Mouse (Mus musculus): ENCODE data around the gene Kdm5a. TPM values are rescaled to one million over a fixed set of nuclear protein-coding genes. Genes with fewer than 3 reads are reported as not detected.

The Kdm5a gene
- polyA plus RNA-seq, 1 experiment from 2014 or later, result 57.4 TPM

GRCm38 (mm10) chr6:120392811-120393210, 28.9 kb downstream of the Kdm5a start:
- no peak overlapping the region for H3K4me3 ChIP-seq (ENCODE audit: low read depth, low read length)
- H3K36me3 ChIP-seq (ENCODE audit: control insufficient read depth, insufficient read depth, low read length), result peaks cover 13% of the 10 kb centered on the region
- no peaks in the 10 kb centered on the region for H3K27me3 ChIP-seq (ENCODE audit: control insufficient read depth, insufficient read depth, low read length)
- H3K9me3 ChIP-seq (ENCODE audit: control insufficient read depth, low read length), result no peaks in the 10 kb centered on the region
- H3K4me2 ChIP-seq (replicated peaks; ENCODE audit: low read depth, low read length), result no peak overlapping the region
- DNase-seq (ENCODE audit: low spot score) (no peak), ATAC-seq (ENCODE audit: low FRiP score) (no peak)
- H3K27ac ChIP-seq (ENCODE audit: low read depth, low read length), result no peak overlapping the region
- no peak overlapping the region for H3K9ac ChIP-seq (ENCODE audit: low read depth, low read length)
- H3K4me1 ChIP-seq (replicated peaks; ENCODE audit: control insufficient read depth, insufficient read depth, low read length), result no peaks in the 10 kb centered on the region
- 95% methylated on average over 2 of the region's 2 CpGs for WGBS

- Histone ChIP-seq H3K9ac (ENCODE audit: low read depth, low read length) (no peak overlapping the region), H3K4me2 (replicated peaks; ENCODE audit: low read depth, low read length) (no peak overlapping the region), H3K27me3 (ENCODE audit: control insufficient read depth, insufficient read depth, low read length) (no peaks in the 10 kb centered on the region), H3K27ac (ENCODE audit: low read depth, low read length) (no peak overlapping the region), H3K9me3 (ENCODE audit: control insufficient read depth, low read length) (no peaks in the 10 kb centered on the region), H3K4me3 (ENCODE audit: low read depth, low read length) (no peak overlapping the region), H3K36me3 (ENCODE audit: control insufficient read depth, insufficient read depth, low read length) (peaks cover 10% of the 10 kb centered on the region; the same call in 1 of the 2 replicates), H3K4me1 (replicated peaks; ENCODE audit: control insufficient read depth, insufficient read depth, low read length) (no peaks in the 10 kb centered on the region)
- ATAC-seq (ENCODE audit: low FRiP score), result no peak
- WGBS, result 93% methylated on average over 5 of the region's 5 CpGs
- DNase-seq (ENCODE audit: low spot score), result no peak
Observed at GRCm38 (mm10) chr6:120395622-120396345, 31.9 kb downstream of the Kdm5a start.

GRCm38 (mm10) chr6:120403936-120404335, 40.0 kb downstream of the Kdm5a start:
- Histone ChIP-seq H3K4me3 (ENCODE audit: low read depth, low read length) (no peak overlapping the region), H3K9me3 (ENCODE audit: control insufficient read depth, low read length) (no peaks in the 10 kb centered on the region), H3K4me2 (replicated peaks; ENCODE audit: low read depth, low read length) (no peak overlapping the region), H3K4me1 (replicated peaks; ENCODE audit: control insufficient read depth, insufficient read depth, low read length) (no peaks in the 10 kb centered on the region), H3K36me3 (ENCODE audit: control insufficient read depth, insufficient read depth, low read length) (peaks cover 3% of the 10 kb centered on the region; the same call in 1 of the 2 replicates), H3K27me3 (ENCODE audit: control insufficient read depth, insufficient read depth, low read length) (no peaks in the 10 kb centered on the region), H3K9ac (ENCODE audit: low read depth, low read length) (no peak overlapping the region), H3K27ac (ENCODE audit: low read depth, low read length) (no peak overlapping the region)
- DNase-seq (ENCODE audit: low spot score) (no peak), ATAC-seq (ENCODE audit: low FRiP score) (no peak)
- 90% methylated on average over 1 of the region's 1 CpGs for WGBS

- H3K9me3 ChIP-seq (ENCODE audit: control insufficient read depth, low read length), result no peaks in the 10 kb centered on the region
- no peak overlapping the region for H3K27ac ChIP-seq (ENCODE audit: low read depth, low read length)
- no peaks in the 10 kb centered on the region for H3K4me1 ChIP-seq (replicated peaks; ENCODE audit: control insufficient read depth, insufficient read depth, low read length)
- 0 out of 2 replicates have a peak, but pooled peaks cover 4% of the 10 kb centered on the region for H3K36me3 ChIP-seq (ENCODE audit: control insufficient read depth, insufficient read depth, low read length)
- no peak overlapping the region for H3K4me2 ChIP-seq (replicated peaks; ENCODE audit: low read depth, low read length)
- no peak for ATAC-seq (ENCODE audit: low FRiP score)
- no peak overlapping the region for H3K9ac ChIP-seq (ENCODE audit: low read depth, low read length)
- 96% methylated on average over 3 of the region's 3 CpGs for WGBS
- H3K4me3 ChIP-seq (ENCODE audit: low read depth, low read length), result no peak overlapping the region
- DNase-seq (ENCODE audit: low spot score), result no peak
- H3K27me3 ChIP-seq (ENCODE audit: control insufficient read depth, insufficient read depth, low read length), result no peaks in the 10 kb centered on the region
Observed at GRCm38 (mm10) chr6:120438161-120438560, 74.2 kb downstream of the Kdm5a start.

GRCm38 (mm10) chr6:120442171-120442749, 78.3 kb downstream of the Kdm5a start:
- no peak overlapping the region for H3K4me3 ChIP-seq (ENCODE audit: low read depth, low read length)
- 0 out of 2 replicates have a peak, but pooled peaks cover 4% of the 10 kb centered on the region for H3K36me3 ChIP-seq (ENCODE audit: control insufficient read depth, insufficient read depth, low read length)
- H3K27ac ChIP-seq (ENCODE audit: low read depth, low read length), result no peak overlapping the region
- no peaks in the 10 kb centered on the region for H3K9me3 ChIP-seq (ENCODE audit: control insufficient read depth, low read length)
- 92% methylated on average over 4 of the region's 4 CpGs for WGBS
- no peak overlapping the region for H3K4me2 ChIP-seq (replicated peaks; ENCODE audit: low read depth, low read length)
- DNase-seq (ENCODE audit: low spot score), result no peak
- H3K27me3 ChIP-seq (ENCODE audit: control insufficient read depth, insufficient read depth, low read length), result no peaks in the 10 kb centered on the region
- no peak overlapping the region for H3K9ac ChIP-seq (ENCODE audit: low read depth, low read length)
- no peaks in the 10 kb centered on the region for H3K4me1 ChIP-seq (replicated peaks; ENCODE audit: control insufficient read depth, insufficient read depth, low read length)
- no peak for ATAC-seq (ENCODE audit: low FRiP score)

GRCm38 (mm10) chr6:120443363-120444355, 79.7 kb downstream of the Kdm5a start:
- H3K4me1 ChIP-seq (replicated peaks; ENCODE audit: control insufficient read depth, insufficient read depth, low read length), result no peaks in the 10 kb centered on the region
- H3K36me3 ChIP-seq (ENCODE audit: control insufficient read depth, insufficient read depth, low read length), result 0 out of 2 replicates have a peak, but pooled peaks cover 4% of the 10 kb centered on the region
- DNase-seq (ENCODE audit: low spot score) (no peak), ATAC-seq (ENCODE audit: low FRiP score) (no peak)
- no peak overlapping the region for H3K27ac ChIP-seq (ENCODE audit: low read depth, low read length)
- no peak overlapping the region for H3K9ac ChIP-seq (ENCODE audit: low read depth, low read length)
- H3K9me3 ChIP-seq (ENCODE audit: control insufficient read depth, low read length), result no peaks in the 10 kb centered on the region
- H3K27me3 ChIP-seq (ENCODE audit: control insufficient read depth, insufficient read depth, low read length), result no peaks in the 10 kb centered on the region
- WGBS, result 91% methylated on average over 14 of the region's 14 CpGs
- no peak overlapping the region for H3K4me2 ChIP-seq (replicated peaks; ENCODE audit: low read depth, low read length)
- H3K4me3 ChIP-seq (ENCODE audit: low read depth, low read length), result no peak overlapping the region

GRCm38 (mm10) chr6:120450208-120450607, 86.3 kb downstream of the Kdm5a start:
- Histone ChIP-seq H3K4me2 (replicated peaks; ENCODE audit: low read depth, low read length) (no peak overlapping the region), H3K27ac (ENCODE audit: low read depth, low read length) (no peak overlapping the region), H3K27me3 (ENCODE audit: control insufficient read depth, insufficient read depth, low read length) (no peaks in the 10 kb centered on the region), H3K36me3 (ENCODE audit: control insufficient read depth, insufficient read depth, low read length) (no peaks in the 10 kb centered on the region), H3K9ac (ENCODE audit: low read depth, low read length) (no peak overlapping the region), H3K9me3 (ENCODE audit: control insufficient read depth, low read length) (no peaks in the 10 kb centered on the region), H3K4me3 (ENCODE audit: low read depth, low read length) (no peak overlapping the region), H3K4me1 (replicated peaks; ENCODE audit: control insufficient read depth, insufficient read depth, low read length) (no peaks in the 10 kb centered on the region)
- ATAC-seq (ENCODE audit: low FRiP score) (no peak), DNase-seq (ENCODE audit: low spot score) (no peak)
- WGBS, result 90% methylated on average over 3 of the region's 3 CpGs

- Histone ChIP-seq H3K4me2 (replicated peaks; ENCODE audit: low read depth, low read length) (no peak overlapping the region), H3K4me1 (replicated peaks; ENCODE audit: control insufficient read depth, insufficient read depth, low read length) (no peaks in the 10 kb centered on the region), H3K9me3 (ENCODE audit: control insufficient read depth, low read length) (no peaks in the 10 kb centered on the region), H3K9ac (ENCODE audit: low read depth, low read length) (no peak overlapping the region), H3K36me3 (ENCODE audit: control insufficient read depth, insufficient read depth, low read length) (no peaks in the 10 kb centered on the region), H3K4me3 (ENCODE audit: low read depth, low read length) (no peak overlapping the region), H3K27ac (ENCODE audit: low read depth, low read length) (no peak overlapping the region), H3K27me3 (ENCODE audit: control insufficient read depth, insufficient read depth, low read length) (no peaks in the 10 kb centered on the region)
- DNase-seq (ENCODE audit: low spot score) (no peak), ATAC-seq (ENCODE audit: low FRiP score) (no peak)
- WGBS, result 86% methylated on average over 11 of the region's 11 CpGs
Observed at GRCm38 (mm10) chr6:120452384-120453102, 88.6 kb downstream of the Kdm5a start.

All from hindbrain, embryonic 11.5 days (tissue).